Mouse (Mus musculus) CH12F3 (cell line): ENCODE results near the gene Fibp.

Source experiments
- in situ Hi-C: fragments of 300-500 bp; cut with MboI; formaldehyde crosslinking; loops from 2 replicates; pipeline ENCODE4 v1.14.3; 2020; ENCODE audit warnings: low sequenced_read_pairs

Fibp gene

GRCm38 (mm10) chr19:5431911-5432464 is 28.4 kb upstream of the Fibp start:
- in situ Hi-C loops, result no loop called here

- in situ Hi-C loops, result no loop called here
Measured at GRCm38 (mm10) chr19:5432992-5433852, 27.2 kb upstream of the Fibp start.

GRCm38 (mm10) chr19:5433951-5434350 is 26.5 kb upstream of the Fibp start:
- in situ Hi-C loops, result no loop called here

GRCm38 (mm10) chr19:5444371-5444908 is 16.0 kb upstream of the Fibp start:
- in situ Hi-C loops, result no loop called here

- in situ Hi-C loops, result no loop called here
Measured at GRCm38 (mm10) chr19:5444954-5445353, 15.5 kb upstream of the Fibp start.

GRCm38 (mm10) chr19:5445747-5446146 is 14.7 kb upstream of the Fibp start:
- in situ Hi-C loops, result no loop called here

GRCm38 (mm10) chr19:5447515-5448353 is 12.7 kb upstream of the Fibp start, which contains the start of gene Fosl1:
Fosl1 (plus strand) TSS chr19:5447547.
- in situ Hi-C loops, result no loop called here

GRCm38 (mm10) chr19:5448354-5449150 is 11.9 kb upstream of the Fibp start:
- in situ Hi-C loops, result no loop called here

DNA sequence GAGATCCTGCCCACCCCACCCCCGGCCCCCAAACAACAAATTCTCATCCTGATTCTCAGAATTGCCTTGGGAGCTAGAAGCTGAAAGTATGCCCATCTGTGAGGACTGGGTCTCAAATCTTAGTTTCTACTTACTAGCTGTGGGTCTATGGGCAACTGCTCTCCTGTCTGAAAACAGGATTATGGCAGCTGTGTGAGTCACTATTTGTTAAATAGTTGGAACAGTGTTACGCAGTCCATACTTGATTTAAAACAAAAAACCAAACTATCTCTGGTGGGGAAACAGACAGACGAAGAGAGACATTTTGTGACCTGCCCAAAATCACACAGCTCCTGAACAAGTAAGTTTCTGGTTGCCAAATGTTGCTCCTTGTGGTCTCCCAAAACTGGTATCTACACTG is 10.7 kb upstream of the Fibp start:
- in situ Hi-C loops, result no loop called here

GRCm38 (mm10) chr19:5451766-5452165 is 8.6 kb upstream of the Fibp start:
- in situ Hi-C loops, result no loop called here

- in situ Hi-C loops, result no loop called here
Measured at GRCm38 (mm10) chr19:5455037-5455436, 5.4 kb upstream of the Fibp start.

DNA sequence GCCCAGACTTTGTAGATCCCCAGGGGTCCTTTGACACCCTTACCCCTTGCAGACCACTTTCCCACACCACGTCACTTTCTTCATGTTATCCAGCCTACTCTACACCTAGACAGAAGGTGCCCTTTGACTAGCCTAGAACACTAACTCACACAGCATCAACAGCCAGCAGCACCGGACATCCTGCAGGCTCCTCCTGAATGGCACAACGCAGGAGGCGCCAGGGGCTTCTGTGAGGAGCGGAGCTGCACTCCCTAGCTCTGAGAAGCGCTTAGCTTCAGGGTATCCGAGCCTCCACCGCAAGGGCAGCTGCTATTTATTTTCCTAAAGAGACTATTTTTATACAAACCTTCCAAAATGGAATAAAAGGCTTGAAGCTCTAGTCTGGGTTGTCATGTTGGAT is 4.8 kb upstream of the Fibp start:
- in situ Hi-C loops, result no loop called here

DNA sequence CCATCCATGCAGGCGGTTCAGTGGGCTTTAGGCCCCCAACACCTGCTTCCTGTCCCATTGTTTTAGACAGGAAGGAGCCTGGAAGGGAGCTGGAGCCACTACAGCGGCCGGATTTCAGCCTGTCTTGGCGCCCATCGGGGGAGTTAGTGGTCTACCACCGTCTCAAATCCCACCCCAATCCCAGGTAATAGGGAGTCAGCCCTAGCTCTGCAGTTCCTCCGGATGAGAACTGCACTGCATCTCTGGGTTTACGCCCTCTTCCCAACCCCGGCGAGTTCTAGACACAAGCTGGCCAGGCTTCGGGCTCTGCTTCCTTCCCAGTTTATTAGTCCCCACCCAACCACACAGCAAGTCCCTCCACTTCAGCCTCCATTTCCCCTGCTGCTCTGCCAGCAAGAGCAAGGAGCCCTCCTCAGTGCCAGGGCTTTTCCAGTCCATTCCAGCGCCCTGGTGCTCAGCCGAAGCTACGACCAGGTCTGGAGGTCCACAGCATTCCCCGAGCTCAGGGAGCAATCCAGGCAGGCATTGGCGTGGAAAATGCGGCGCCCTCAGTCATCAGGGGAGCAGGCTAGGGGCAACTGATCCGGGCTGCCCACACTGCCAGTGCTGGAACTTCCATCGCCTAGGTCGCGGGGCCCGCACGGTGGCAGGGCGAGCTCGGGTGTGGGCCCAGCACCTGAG is 4.0 kb upstream of the Fibp start:
- in situ Hi-C loops, result no loop called here

GRCm38 (mm10) chr19:5456922-5457745 is 3.3 kb upstream of the Fibp start:
- in situ Hi-C loops, result no loop called here

DNA sequence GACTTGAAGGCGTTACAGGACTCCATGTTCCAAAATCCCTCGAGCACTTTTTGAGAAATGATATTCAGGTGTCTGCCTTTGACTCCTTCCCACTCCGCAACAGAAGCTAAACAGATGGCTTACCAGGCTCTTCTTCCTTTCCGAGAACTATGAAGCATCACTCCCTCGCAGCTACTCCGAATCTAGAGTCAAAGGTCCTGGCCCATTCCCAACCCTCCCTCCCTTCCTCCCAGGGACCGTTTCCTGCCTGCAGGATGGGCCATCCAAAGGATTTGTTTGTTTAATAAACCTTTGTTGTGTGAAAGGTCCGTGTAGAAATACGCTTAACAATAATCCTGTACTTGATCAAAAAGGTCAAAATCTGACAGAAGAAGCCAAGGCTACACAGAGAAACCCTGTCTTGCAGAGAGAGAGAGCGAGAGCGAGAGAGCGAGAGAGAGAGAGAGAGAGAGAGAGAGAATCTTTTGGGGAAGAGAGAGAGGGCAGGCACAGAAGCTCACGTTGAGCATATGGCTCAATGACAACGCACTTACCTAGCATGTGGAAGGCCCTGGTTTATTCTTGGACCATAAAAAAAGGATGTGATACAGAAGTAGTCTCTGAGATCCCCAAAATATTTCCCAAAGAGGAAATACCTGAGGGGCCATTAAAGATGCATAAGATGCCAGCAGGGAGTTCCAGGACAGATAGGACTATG is 2.5 kb upstream of the Fibp start, which contains the start of gene Ccdc85b:
Ccdc85b (minus strand) TSS at position 149 of the 697 bp plus-strand sequence.
- in situ Hi-C loops, result no loop called here

DNA sequence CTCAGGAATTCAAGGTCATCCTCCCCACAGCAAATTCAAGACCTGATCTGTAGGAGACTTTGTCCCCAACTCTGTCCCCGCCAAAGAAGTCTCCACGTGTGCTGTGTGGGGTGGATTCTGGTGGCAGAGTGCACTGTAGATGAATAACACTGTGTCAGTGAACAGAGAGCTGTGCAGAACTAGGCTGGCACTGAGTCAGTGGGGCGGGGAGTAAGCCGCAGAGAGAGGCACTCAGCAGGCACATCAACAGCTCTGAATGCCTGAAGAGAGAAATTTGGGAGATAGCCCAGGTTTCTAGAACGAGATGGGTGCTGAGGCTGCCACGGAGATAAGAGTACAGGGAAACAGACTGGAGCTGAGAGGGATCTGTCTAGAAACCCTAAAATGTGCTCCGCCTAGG is 1.4 kb upstream of the Fibp start:
- in situ Hi-C loops, result no loop called here

- in situ Hi-C loops, result no loop called here
Measured at GRCm38 (mm10) chr19:5459896-5460295, 519 bp upstream of the Fibp start.

DNA sequence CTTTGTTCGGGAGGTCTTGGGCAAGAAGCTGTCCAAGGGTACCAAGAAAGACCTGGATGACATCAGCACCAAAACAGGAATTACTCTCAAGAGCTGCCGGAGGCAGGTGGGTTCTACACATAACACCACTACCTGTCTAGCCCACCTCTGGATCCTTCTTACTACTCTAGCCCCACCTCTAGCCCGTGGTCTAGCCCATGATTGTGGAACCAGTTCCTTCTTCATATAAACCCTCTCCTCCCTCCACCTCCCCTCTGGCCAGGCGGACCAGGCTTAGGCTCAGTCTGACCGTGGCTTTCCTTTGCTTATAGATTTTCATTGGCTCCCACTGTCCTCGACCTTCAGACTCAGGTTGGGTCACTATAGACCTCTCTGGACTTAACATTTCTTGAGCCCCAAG is 996 bp downstream of the Fibp start:
- in situ Hi-C loops, result no loop called here
